Mouse (Mus musculus) large intestine, adult 2 months (tissue): ENCODE results near the gene Slc6a20b. TPM values are rescaled to one million over a fixed set of nuclear protein-coding genes. Genes with fewer than 3 reads are reported as not detected.
"Not testable (repeated sequence)": the region's sequence is repeated elsewhere in the genome, so short reads cannot be mapped to it uniquely, and the experiment has no call there.

ENCODE experiments used
- DNase-seq: peaks from one replicate; pipeline ENCODE4 v3.0.0-alpha.2; 2012; ENCODE audit warnings: low read depth, low spot score
- WGBS: fragments of 180-500 bp; shearing (Covaris S2); methylation state at CpG from one replicate; pipeline ENCODE4 v1.1.7; 2018; 5-methylcytosine and 5-hydroxymethylcytosine counted together
- polyA plus RNA-seq: library from polyadenylated mRNA; depleted of rRNA; stranded (reverse); fragments of >200 nt; gene quantifications from 2 replicates; pipeline ENCODE4 v1.2.3, GENCODE M21; 2012; rRNA removed

The Slc6a20b gene
- polyA plus RNA-seq, result 1.2 and 1.7 TPM in 2 replicates

DNA sequence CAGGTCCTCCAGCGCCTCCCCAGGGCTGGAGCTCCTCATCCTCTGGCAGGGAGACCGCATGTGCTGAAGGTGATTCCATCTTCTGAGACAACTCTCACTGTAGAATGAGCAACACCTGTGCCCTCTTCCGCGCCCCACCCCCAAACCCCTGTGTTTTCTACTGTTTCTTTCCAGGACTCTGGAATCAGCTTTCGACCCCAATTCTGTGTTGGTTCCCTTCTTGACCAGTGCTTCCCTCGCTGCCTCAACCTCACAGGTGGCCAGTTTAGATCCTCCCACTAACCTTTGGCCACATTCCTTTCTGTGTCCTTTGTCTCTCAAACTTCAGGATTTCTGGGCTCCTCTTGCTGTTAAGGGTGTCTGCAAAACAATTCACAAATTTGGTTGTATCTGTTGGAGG lies at the start of gene Slc6a20b:
Gene Slc6a20b (minus strand): TSS at position 285 of the 400 bp plus-strand sequence.
- DNase-seq, result no peak
- 77% methylated on average over 6 of the region's 6 CpGs for WGBS

DNA sequence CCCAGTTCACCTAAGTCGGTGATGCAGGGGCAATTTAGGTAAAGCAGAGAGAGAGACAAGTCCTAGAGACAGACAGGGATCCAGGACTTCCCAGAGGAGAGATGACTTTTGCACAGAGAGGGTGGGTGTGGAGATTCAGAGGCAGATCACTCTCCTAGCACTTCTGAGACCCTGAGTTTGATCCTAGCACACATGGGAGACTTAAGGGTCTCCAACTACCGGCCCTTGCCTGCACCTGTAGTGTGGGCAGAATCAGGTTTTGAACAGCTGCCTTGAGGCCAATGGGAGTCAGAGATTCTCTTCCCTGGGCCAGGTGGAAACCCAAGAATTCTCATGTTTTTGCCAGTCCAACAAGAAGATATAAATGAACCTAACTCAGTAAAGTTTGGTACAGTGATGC lies 46.8 kb upstream of the Slc6a20b start:
- 35% methylated on average over 2 of the region's 2 CpGs for WGBS
- no peak for DNase-seq

DNA sequence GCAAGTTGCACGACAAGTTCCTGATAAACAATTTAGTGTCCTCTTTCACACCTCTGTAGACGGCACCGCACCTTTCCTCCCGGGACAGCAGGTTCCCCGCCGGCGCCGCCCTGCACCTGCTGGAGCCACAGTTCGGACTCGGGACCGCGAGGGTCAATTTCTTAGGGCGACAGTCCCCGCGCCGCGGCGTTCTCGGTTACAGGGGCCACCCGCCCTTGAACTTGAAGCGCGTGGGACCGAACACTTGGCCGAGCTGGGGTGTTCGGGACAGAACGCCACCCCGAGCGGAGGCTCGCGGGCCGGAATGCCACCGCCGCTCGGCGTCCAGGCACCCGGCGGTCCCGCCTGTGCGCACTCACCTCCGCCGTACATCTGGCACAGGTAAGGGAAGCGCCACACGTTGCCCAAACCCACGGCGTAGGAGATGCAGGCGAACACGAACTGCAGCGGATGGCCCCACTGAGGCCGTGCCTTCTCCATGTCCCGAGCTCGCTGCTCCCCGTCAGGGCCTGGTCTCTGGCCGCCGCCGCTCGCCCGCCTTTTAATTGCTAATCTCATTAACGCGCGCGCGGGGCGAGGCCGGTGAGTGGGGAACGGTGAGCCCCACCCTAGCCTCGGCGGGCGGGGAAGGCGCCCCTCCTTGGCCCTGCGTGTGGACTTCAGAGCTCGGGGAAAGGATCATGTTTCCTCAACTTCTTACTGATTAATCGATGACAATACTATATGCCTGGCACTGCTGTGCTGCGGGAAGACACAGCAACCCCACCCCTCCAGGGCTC lies 46.2 kb upstream of the Slc6a20b start, which contains the start of the genes Ccr9 and Slc6a20a:
Gene Ccr9 (plus strand): TSS at position 113 of the 779 bp plus-strand sequence.
Gene Slc6a20a (minus strand): TSS at position 559 of the 779 bp plus-strand sequence.
- WGBS, result 3% methylated on average over 73 of the region's 73 CpGs
- peak; percentile 16 for DNase-seq

DNA sequence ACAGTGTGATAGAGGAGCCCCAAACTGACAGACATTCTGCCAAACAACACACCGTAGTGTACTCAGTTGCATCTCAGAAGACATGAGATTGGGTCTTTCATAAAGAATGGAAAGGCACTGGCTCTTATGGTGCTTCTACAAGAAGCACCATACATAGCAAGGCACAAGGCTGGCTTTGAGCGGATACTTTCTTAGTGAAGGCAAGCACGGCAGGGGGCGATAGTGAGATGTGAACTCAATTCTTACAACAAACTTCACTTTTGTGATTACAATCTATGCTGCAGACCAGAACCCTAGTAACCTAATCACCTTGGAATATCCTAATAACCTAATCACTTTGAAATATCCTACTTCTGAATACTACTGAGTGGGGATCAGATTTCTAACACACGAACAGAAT lies 33.3 kb upstream of the Slc6a20b start:
- 45% methylated on average over 5 of the region's 5 CpGs for WGBS
- DNase-seq, result peak; percentile 16

DNA sequence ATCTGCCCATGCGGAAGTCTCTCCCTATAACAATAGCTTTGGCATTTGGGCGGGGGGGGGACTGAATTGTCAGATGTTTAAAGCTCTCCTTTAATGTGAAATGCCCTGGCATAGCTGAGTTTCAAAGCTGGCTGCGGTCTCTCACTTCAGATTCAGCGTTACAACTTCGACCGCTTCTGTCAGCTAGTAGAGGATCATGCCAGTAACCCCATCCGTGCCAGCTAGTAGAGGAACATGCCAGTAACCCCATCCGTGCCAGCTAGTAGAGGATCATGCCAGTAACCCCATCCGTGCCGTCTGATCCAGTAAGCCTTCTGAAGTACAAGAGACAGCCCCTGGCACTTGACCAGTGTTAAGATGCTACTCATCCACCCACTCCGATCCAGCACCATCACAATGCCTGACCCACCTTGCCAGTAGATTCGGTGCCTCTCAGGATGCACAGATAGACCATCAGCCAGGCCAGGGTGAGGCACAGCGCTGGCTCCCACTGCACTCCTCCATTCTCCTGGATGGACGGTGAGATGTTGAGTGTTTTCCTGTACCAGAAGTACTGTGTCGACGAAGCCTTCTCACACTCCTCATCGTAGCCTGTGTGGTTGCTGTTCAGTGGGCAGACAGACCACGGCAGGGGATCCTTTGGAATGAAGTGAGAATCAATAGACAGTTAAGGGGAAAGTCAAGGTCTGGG lies 27.8 kb upstream of the Slc6a20b start:
- not testable (repeated sequence) for DNase-seq
- WGBS, result 86% methylated on average over 18 of the region's 18 CpGs

DNA sequence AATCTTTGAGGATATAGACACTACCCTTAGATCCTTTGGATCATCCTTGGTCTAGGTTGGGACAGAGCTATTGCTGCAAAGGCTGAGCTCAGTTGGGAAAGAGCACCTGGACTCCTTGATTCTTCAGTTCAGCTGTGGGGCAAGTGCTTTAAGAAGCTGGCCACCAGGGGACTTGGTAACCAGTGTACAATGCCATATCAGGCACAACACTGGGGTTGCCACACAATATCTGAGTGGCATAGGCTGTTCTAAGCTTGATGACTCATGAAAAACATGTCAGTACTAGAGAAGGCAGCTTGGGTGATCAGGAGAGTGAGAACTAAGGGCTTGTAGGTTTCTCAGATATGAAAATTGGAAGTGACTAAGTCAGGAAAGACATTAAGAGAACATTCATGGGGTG lies 26.6 kb upstream of the Slc6a20b start:
- DNase-seq, result no peak

DNA sequence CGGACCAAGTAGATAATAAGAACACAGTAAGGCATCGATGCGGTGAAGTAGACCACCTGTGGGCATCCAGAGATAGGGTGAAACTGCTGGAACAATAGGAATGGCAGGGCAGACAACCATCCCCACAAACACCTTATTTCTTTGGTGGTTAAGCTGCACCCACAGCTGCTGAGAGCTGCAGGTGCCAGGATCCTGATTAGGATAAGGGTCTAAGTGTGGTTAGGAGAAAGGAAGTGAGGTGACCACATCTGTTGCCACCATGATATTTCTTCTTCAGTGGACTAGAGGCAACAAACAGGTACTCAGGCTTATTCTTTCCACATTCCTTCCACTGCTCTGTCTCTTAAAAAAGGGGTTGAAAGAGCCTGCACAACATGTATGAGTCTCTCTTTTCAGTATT lies 25.1 kb upstream of the Slc6a20b start:
- WGBS, result 83% methylated on average over 3 of the region's 3 CpGs
- no peak for DNase-seq

DNA sequence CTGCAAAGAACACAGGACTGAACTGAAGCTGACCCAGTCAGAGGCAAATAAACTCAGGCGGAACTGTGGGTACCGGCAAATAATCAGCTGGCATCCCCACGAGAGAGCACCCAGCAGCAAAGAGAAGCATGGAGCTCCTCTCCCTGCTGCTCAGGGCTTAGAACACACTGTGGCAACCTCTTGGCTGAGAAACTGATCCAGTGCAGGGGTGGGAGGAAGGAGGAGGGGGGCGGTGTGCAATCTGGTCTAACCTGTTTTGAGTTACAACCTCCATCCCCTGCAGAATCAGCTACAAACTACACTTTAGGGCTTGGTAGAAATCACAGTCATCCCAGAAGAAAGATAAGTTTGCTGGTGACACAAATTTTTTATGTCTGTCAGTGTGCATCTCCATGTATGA lies 19.0 kb upstream of the Slc6a20b start:
- no peak for DNase-seq
- 28% methylated on average over 4 of the region's 4 CpGs for WGBS

DNA sequence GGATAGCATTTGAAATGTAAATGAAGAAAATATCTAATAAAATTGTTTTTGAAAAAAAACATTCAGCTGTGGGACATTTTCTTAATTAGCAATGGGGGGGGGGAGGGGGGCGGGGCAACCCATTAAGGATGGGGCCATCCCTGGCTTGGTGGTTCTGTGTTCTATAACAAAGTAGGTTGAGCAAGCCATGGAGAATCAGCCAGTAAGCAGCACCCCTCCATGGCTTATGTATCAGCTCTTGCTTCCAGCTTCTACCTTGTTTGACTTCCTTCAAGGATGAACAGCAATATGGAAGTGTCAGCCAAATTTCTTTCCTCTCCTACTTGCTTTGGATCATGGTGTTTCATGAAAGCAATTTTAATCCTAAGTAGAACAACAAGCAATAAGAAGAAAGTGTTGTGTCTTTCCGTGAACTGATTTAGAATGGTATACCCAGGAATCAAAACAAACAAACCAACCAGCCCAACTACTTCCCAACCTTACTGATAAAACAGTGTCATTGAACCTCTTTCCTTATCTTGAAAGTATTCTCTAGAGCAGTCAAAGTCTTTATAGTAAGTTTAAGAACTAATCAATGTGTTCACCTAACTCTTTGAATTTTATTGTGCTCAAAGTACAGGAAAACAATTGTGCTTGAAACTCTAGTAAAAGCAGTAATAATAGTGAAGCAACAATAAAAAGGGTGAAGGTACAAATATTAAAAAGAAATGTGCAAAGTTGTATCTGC lies 17.6 kb upstream of the Slc6a20b start:
- 62% methylated on average over 2 of the region's 2 CpGs for WGBS
- no peak for DNase-seq

DNA sequence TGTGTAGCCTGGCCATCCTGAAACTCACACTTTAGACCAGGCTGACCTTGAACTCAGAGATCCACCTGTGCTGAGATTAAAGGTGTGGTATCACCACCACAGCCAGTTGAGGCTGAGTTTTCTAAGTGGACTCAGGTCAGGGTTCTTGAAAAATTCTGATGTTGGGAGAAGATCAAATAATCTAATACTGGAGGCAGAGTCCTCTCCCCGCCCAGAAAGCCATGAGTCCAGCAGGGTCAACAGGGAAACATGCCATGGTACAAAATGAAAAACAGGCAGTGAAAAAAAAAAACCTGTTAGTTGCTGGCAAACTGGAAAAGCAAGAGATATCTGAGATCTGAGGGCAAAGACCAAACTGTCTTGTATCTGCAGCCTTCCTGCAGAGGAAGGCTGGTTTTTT lies 7.7 kb upstream of the Slc6a20b start:
- 42% methylated on average over 1 of the region's 1 CpGs for WGBS
- no peak for DNase-seq

DNA sequence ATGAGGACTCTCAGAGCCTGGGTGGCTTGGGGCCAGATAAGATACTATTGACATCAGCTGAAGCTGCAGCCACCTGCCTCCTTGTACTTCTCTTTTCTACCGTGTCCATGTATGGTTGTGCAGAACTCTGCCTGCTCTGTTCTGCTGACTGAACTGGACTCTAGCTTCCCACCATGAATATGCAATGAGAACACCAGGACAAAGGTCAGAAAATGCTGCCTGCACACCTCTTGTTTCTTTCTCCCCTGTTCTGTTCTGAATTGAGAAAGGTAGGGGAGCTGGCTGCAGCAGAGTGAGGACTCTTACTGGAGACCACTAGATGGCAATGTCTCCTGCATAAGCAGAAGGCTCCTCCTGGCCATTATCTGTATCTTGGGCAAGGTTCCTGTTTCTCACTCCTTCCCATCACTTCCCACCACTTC lies 6.3 kb upstream of the Slc6a20b start:
- WGBS, result 20% methylated on average over 1 of the region's 1 CpGs
- DNase-seq, result no peak

DNA sequence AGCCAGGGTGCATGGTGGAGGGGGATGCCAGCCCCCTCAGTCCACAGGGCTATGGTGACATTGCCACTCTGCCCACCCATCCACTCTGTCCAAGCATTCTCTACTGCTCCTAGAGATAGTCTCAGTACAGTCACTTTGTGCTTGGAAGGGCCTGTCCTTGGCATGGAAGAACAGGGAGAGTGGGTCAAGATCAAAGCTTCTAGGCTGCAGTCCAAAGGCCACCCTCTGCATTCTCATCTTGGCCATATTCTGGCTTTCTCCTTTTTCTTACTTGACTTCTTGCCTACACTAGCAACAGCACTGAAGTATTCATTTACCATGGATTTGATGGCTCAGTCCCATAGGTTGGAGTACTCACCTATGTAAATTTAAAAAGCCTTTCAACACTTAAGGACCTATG lies 5.9 kb upstream of the Slc6a20b start:
- no peak for DNase-seq

DNA sequence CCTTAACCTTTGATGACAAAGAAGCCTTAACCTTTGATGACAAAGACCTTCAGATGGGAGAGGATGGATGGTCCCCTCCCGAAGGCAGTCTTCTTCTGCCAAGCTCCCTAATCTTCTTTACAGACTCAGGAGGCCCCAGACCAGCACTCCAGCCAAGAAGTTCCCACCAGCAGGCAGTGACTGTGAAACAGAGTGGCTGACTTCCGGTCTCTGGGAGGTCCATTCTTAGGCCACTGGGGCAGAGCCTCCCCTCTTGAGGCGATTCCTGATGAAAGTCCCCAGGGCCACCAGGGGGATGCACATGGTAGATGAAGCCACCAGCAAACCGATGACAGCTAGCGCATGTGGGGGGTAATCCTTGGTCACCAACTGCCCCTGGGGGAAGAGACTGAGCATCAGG lies 4.4 kb upstream of the Slc6a20b start:
- WGBS, result 79% methylated on average over 5 of the region's 5 CpGs

DNA sequence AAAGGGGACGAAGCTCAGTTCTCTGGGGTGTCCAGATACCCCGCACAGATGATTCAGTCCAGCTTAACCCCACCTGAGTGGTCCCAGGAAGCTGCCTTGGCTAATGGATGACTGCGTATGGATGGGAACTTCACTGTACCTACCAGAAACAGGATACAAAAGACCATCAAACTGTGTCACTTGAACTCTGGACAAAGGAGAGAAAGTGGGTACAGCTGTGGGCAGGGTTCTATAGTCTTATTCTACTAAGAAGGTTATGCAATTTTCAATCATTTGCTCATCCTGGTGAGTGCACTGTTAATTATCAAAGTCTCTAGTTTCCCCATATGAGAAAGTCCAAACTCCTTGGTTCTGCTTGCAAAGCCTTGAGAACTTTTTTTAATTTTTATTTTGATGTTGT lies 628 bp upstream of the Slc6a20b start:
- 87% methylated on average over 3 of the region's 3 CpGs for WGBS
- no peak for DNase-seq

More for the DNA sequence above, 4.4 kb upstream of the Slc6a20b start:
- no peak for DNase-seq

DNA sequence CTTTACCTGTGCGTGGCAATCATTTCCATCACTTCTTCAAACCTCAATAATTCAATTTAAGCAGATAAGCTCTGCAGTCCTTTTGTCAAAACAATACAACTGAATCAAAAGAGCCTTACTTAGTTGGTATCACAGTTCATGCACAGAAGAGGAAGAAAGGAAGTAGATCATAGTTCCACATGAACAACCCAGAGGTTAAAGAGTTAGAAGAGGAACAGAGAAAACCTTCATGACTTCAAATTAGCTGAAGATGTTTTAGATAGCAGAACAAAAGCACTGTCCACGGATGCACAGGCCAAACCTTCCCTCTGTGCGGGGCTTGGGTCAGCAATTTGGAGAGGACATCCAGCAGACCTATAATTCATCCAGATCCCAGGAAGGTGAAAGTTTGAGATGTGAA lies 699 bp downstream of the Slc6a20b start:
- no peak for DNase-seq
- WGBS, result 85% methylated on average over 3 of the region's 3 CpGs

DNA sequence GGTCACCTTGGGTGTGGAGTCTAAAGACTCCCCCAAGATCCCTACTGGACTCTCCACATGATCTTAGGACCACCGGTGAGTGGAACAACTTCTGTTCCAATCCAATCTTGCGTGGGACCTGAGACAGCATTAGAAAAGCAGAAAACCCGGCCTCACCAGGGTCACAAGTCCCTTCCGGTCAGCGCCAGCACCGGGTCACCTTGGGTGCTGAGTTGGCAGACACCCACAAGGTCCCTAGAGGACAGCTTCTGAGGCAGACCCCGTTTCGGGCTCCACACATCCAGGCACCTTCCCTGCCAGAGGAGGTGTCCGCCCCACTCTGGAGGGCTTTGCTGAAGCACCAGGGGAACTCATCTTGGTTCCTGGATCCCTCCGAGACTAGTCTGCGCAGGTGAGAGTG lies 6.5 kb downstream of the Slc6a20b start:
- DNase-seq, result no peak
- 93% methylated on average over 11 of the region's 11 CpGs for WGBS

DNA sequence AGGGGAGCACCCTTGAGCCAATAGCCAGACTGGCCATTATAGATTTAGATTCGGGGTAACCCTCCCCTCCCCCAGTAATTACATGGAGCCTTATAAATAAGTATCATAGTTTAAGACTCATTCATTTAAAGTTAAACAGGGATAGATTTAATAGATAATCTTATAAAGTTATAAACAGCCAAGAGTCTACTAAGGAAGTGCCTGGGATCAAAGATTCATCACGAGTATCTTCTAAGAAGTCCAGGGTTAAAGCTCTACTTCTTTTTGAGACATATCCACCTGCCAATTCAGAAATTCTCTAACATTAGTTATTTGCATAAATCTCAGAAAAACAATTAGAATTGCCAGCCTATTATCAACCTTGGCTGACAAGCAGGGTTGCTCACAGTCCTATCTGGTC lies 7.6 kb downstream of the Slc6a20b start:
- DNase-seq, result no peak
- 67% methylated on average over 2 of the region's 2 CpGs for WGBS

DNA sequence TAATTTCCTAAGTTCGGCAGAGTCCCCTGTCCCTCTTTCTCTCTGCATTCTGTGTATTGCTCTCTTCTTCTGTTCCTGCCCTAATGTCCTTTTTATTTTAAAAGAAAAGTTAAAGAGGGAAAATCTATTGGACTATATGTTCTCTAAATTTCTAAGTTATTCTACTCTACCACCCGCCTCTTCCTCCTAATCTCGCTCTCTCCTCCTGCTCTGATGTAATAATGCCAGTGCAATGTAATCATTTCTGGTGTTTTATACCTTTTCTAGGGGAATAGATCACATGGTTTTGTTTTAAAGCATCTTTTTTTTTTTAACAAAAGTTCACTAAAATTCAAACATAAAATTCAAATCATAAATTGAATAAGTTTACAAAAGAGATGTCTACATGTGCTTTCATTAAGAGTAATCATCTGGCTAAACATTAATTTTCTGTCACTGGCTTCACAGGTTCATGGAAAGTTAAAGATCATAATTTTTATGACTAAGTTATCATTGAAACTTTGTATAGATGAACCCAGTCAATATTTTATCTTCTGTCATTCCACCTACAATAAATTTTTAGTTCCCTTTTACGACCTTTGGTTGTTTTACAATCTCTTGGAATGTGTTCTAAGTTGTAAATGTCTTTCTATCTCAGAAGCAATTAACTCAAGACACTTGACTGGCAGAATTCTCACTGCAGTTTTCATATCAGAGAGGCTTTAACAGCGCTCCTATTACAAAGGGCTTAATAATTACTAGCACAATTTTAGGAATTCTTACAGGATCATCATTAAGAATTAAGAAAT lies 11.9 kb downstream of the Slc6a20b start:
- 33% methylated on average over 5 of the region's 5 CpGs for WGBS
- peak; percentile 47 for DNase-seq

DNA sequence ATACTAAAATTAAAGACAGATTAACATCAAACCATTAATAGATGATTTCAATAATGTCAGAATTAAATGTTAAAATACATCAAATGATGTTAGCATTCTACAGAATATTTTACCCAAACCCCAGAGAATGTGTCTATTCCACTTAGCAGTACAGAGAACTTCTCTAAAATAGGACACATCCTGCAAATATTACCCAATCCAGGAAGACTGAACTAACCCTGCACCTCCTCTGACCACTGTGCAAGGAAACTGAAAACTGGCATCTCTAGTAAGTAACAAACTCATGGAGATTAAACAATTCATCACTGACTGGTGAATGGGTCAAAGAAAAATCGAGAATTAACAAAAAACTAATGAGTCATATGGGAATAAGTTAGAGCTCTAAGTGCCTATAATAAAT lies 30.8 kb downstream of the Slc6a20b start:
- no peak for DNase-seq
- WGBS, result 81% methylated on average over 1 of the region's 1 CpGs

DNA sequence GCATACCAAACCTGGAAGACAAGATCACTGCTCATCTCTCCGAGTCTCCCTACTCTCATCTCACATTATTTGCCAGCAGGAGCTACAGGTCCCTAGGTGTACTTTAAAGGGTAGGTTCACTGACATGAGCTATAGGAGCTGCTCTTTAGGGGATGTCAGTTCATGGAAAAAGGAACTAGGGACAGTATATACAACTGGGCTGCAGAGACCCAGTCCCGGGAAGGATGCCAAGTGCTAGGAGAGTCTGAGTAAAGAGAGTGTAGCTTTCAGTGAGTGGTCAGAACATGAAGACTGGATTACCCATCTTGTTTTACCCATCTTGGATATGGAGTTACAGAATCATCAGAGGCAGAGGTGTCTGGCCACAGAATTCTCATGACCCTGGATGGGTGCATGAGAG lies 35.0 kb downstream of the Slc6a20b start:
- 96% methylated on average over 2 of the region's 2 CpGs for WGBS
- no peak for DNase-seq
